In the genomic region with DNA sequence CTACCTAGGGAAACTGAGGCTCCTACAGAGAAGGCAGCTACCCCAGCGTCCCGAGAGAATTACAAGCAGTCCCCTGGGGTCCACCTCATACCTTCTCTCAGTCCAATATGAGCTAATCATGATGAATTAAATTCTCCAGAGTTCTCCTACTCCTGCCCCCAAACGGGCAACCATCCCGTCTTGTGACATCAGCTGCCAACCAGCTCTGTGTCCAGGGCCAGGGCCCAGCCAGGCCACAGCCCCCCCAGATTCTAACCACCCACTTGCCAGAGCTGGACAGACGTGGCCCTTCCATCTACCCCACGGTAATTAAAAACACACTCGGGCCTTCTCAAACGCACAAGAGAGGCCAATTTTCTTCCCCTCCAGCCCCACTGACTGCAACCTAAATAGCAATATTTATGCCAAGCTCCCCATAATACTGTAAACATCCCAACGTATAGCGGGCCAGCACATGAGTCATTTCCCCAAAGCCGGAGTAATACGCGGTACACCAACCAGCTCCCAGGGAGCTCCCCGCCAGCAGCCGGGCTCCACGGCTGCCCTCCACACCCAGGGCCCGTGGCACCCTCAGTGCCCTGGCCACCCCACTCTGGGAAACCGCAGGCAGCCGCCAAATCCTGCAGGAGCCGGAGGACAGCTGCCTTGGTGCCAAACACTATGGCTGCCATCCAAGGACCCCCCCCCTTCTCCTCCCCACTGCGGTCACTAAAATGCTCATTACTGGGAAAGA, we compare ENCODE assay signal across 8 mouse cellular contexts. TPM values are rescaled to one million over a fixed set of nuclear protein-coding genes. Genes with fewer than 3 reads are reported as not detected.
A peak's percentile ranks its signal among the peaks of the same experiment; 100 is the strongest.
DNase-seq lines count a peak whose midpoint lies in the region; ATAC-seq and TF ChIP-seq lines count a peak whose summit lies in the region.

No protein-coding gene starts in this region.

- 37% methylated on average over 21 of the region's 21 CpGs for WGBS in lung, embryonic 16.5 days
- WGBS in lung, adult 2 months, result 49% methylated on average over 21 of the region's 21 CpGs
- 54% methylated on average over 21 of the region's 21 CpGs for WGBS in intestine, embryonic 14.5 days
- WGBS in stomach, embryonic 14.5 days, result 50% methylated on average over 21 of the region's 21 CpGs

- H3K9ac ChIP-seq in lung, embryonic 16.5 days (ENCODE audit: low read length), result no peak overlapping the region; the same call in 1 of the 2 replicates
- H3K9ac ChIP-seq in intestine, embryonic 14.5 days (ENCODE audit: low read length), result no peak overlapping the region
- no peak overlapping the region for H3K9ac ChIP-seq in stomach, embryonic 14.5 days (replicated peaks; ENCODE audit: low read depth, low read length)

- TF ChIP-seq POLR2A in lung, adult 2 months (IDR thresholded peaks at IDR 0.05; ENCODE audit: borderline replicate concordance, extremely low read depth, low read depth, low read length), result no peak

- peak overlapping the region; percentile 28 for H3K27ac ChIP-seq in lung, embryonic 16.5 days (ENCODE audit: low read length)
- no peak overlapping the region for H3K27ac ChIP-seq in intestine, embryonic 14.5 days (ENCODE audit: low read depth)
- H3K27ac ChIP-seq in stomach, embryonic 14.5 days (ENCODE audit: low read length), result peak overlapping the region; percentile 15; the same call in 1 of the 2 replicates

- no peaks in the 10 kb centered on the region for H3K9me3 ChIP-seq in lung, embryonic 16.5 days (ENCODE audit: control insufficient read depth, low read length)
- H3K9me3 ChIP-seq in intestine, embryonic 14.5 days (ENCODE audit: control insufficient read depth, low read length), result no peaks in the 10 kb centered on the region
- H3K9me3 ChIP-seq in stomach, embryonic 14.5 days (ENCODE audit: control insufficient read depth, low read depth, low read length), result no peaks in the 10 kb centered on the region

- peak; percentile 25 to 35 for DNase-seq in adrenal gland, adult (ENCODE audit: inconsistent age in 2 of 2, low spot score in 1 of 2)
- DNase-seq in adrenal gland, adult 18-20 months (ENCODE audit: low spot score in 2 of 2), result no peak
- no peak for DNase-seq in lung, adult 2 months
- no peak for DNase-seq in intestine, embryonic 14.5 days (ENCODE audit: low spot score)
- DNase-seq in layer of hippocampus, postnatal 36 days, result no peak
- DNase-seq in embryo, embryonic 10 days (ENCODE audit: low spot score), result no peak

- H3K36me3 ChIP-seq in lung, embryonic 16.5 days (ENCODE audit: control insufficient read depth, insufficient read depth, low read length), result no peaks in the 10 kb centered on the region
- H3K36me3 ChIP-seq in intestine, embryonic 14.5 days (ENCODE audit: control insufficient read depth, insufficient read depth, low read length), result no peaks in the 10 kb centered on the region
- no peaks in the 10 kb centered on the region for H3K36me3 ChIP-seq in stomach, embryonic 14.5 days (ENCODE audit: control insufficient read depth, insufficient read depth, low read length)

- ATAC-seq in lung, embryonic 16.5 days (ENCODE audit: low read depth), result peak; percentile 21
- ATAC-seq in intestine, embryonic 14.5 days (replicated peaks; ENCODE audit: low FRiP score, low TSS enrichment, low read depth), result no peak
- no peak for ATAC-seq in stomach, embryonic 14.5 days (ENCODE audit: insufficient number of reproducible peaks, insufficient read depth, low FRiP score, low read depth)

- H3K4me3 ChIP-seq in lung, embryonic 16.5 days (ENCODE audit: low read length), result peak overlapping the region; percentile 79
- no peak overlapping the region for H3K4me3 ChIP-seq in lung, adult 2 months (replicated peaks; ENCODE audit: extremely low read depth, low read depth, low read length)
- H3K4me3 ChIP-seq in intestine, embryonic 14.5 days (ENCODE audit: low read depth, low read length), result no peak overlapping the region
- H3K4me3 ChIP-seq in stomach, embryonic 14.5 days (ENCODE audit: low read depth, low read length), result peak overlapping the region; percentile 76

- H3K27me3 ChIP-seq in lung, embryonic 16.5 days (ENCODE audit: control insufficient read depth, insufficient read depth, low read depth, low read length), result peaks cover 28% of the 10 kb centered on the region
- H3K27me3 ChIP-seq in intestine, embryonic 14.5 days (replicated peaks; ENCODE audit: control insufficient read depth, insufficient read depth, low read length), result no peaks in the 10 kb centered on the region
- no peaks in the 10 kb centered on the region for H3K27me3 ChIP-seq in stomach, embryonic 14.5 days (ENCODE audit: control insufficient read depth, insufficient read depth, low read length)

- peaks cover 59% of the 10 kb centered on the region for H3K4me1 ChIP-seq in lung, embryonic 16.5 days (replicated peaks; ENCODE audit: control insufficient read depth, insufficient read depth, low read length)
- no peaks in the 10 kb centered on the region; the same call in 1 of the 2 replicates for H3K4me1 ChIP-seq in lung, adult 2 months (ENCODE audit: control insufficient read depth, insufficient read depth, low read length)
- peaks cover 72% of the 10 kb centered on the region for H3K4me1 ChIP-seq in intestine, embryonic 14.5 days (replicated peaks; ENCODE audit: control insufficient read depth, insufficient read depth, low read length)
- peaks cover 60% of the 10 kb centered on the region for H3K4me1 ChIP-seq in stomach, embryonic 14.5 days (ENCODE audit: control insufficient read depth, insufficient read depth, low read length)

- no peak for TF ChIP-seq CTCF in lung, adult 2 months (IDR thresholded peaks at IDR 0.05; ENCODE audit: insufficient read depth, low read length)

- peak overlapping the region; percentile 97 for H3K4me2 ChIP-seq in lung, embryonic 16.5 days (ENCODE audit: low read depth, low read length)
- H3K4me2 ChIP-seq in intestine, embryonic 14.5 days (ENCODE audit: low read length), result peak overlapping the region; percentile 99
- peak overlapping the region; percentile 97 for H3K4me2 ChIP-seq in stomach, embryonic 14.5 days (replicated peaks; ENCODE audit: low read depth, low read length)

RNA-seq across cellular contexts. Expression of a gene that starts 2.0 kb away (rescaled TPM):
- total RNA-seq in adrenal gland, adult 18-20 months (2021), result 10 to 100 TPM; 16.9 to 22.8 TPM
- 1.5 and 1.6 TPM in 2 replicates for polyA plus RNA-seq in lung, embryonic 16.5 days (2015; fragmentation: Nextera tagmentation; extraction: Ambion mirVana)
- 4.6 and 6.8 TPM in 2 replicates for polyA plus RNA-seq in lung, adult 2 months (2012; rRNA removed)
- polyA plus RNA-seq in intestine, embryonic 14.5 days (2014; fragmentation: Nextera tagmentation; extraction: Ambion mirVana), result 8.8 and 11.4 TPM in 2 replicates
- 7.5 and 7.6 TPM in 2 replicates for polyA plus RNA-seq in stomach, embryonic 14.5 days (2014; fragmentation: Nextera tagmentation; extraction: Ambion mirVana)
- total RNA-seq in layer of hippocampus, postnatal 36 days (2021), result 10 to 100 TPM; 24.5 to 26.2 TPM

RNA-seq across cellular contexts. Expression of a gene that starts 52.2 kb away (rescaled TPM):
- 100 to 1,000 TPM in 1 of 2 experiments, 10 to 100 TPM in 1; 69.3 to 122 TPM for total RNA-seq in adrenal gland, adult 18-20 months (2021)
- 51.9 and 55.2 TPM in 2 replicates for polyA plus RNA-seq in lung, embryonic 16.5 days (2015; fragmentation: Nextera tagmentation; extraction: Ambion mirVana)
- polyA plus RNA-seq in lung, adult 2 months (2012; rRNA removed), result 65.1 and 67.3 TPM in 2 replicates
- 62.3 and 62.8 TPM in 2 replicates for polyA plus RNA-seq in intestine, embryonic 14.5 days (2014; fragmentation: Nextera tagmentation; extraction: Ambion mirVana)
- 68.5 and 71.1 TPM in 2 replicates for polyA plus RNA-seq in stomach, embryonic 14.5 days (2014; fragmentation: Nextera tagmentation; extraction: Ambion mirVana)
- total RNA-seq in layer of hippocampus, postnatal 36 days (2021), result 10 to 100 TPM; 47.8 to 51.2 TPM

RNA-seq across cellular contexts. Expression of a gene that starts 59.1 kb away (rescaled TPM):
- 10 to 100 TPM; 53.3 to 99.1 TPM for total RNA-seq in adrenal gland, adult 18-20 months (2021)
- 21.9 and 24.5 TPM in 2 replicates for polyA plus RNA-seq in lung, embryonic 16.5 days (2015; fragmentation: Nextera tagmentation; extraction: Ambion mirVana)
- polyA plus RNA-seq in lung, adult 2 months (2012; rRNA removed), result 74.2 and 84.9 TPM in 2 replicates
- 27.5 and 32.3 TPM in 2 replicates for polyA plus RNA-seq in intestine, embryonic 14.5 days (2014; fragmentation: Nextera tagmentation; extraction: Ambion mirVana)
- polyA plus RNA-seq in stomach, embryonic 14.5 days (2014; fragmentation: Nextera tagmentation; extraction: Ambion mirVana), result 33.6 and 34.2 TPM in 2 replicates
- 10 to 100 TPM; 36.1 to 37.7 TPM for total RNA-seq in layer of hippocampus, postnatal 36 days (2021)

Comparison
In these comparisons a context has a peak if more than half of its experiments do, and no peak if none do; other contexts are left out.
1. DNase-seq: peak in adrenal gland, adult (2 of 2); none in adrenal gland, adult 18-20 months (0 of 2), lung, adult 2 months (single experiment), intestine, embryonic 14.5 days (single experiment), layer of hippocampus, postnatal 36 days (0 of 2) and embryo, embryonic 10 days (single experiment).
2. H3K4me3 ChIP-seq: peak in lung, embryonic 16.5 days (single experiment) and stomach, embryonic 14.5 days (single experiment); none in lung, adult 2 months (single experiment) and intestine, embryonic 14.5 days (single experiment).
3. Peak in every context shown above with its lines, with median percentiles within 50 percentile points of each other: H3K4me2 ChIP-seq.